Mouse (Mus musculus) embryonic fibroblast, embryonic 13.5 days (primary cell): Measurements from ENCODE around the gene Mier2.

ENCODE experiments used
- CTCF ChIP-seq: IDR thresholded peaks from 2 replicates; pipeline ENCODE4 v1.5.1; 2011; ENCODE audit warnings: mild to moderate bottlenecking, control low read depth, low read length, moderate library complexity, borderline replicate concordance; ENCODE audit not compliant: insufficient read depth
- POLR2A ChIP-seq: IDR thresholded peaks from 2 replicates; pipeline ENCODE4 v1.6.1; 2011; ENCODE audit warnings: low read depth, mild to moderate bottlenecking, control low read depth, low read length, moderate library complexity

GRCm38 (mm10) chr10:79526661-79527452, 28.1 kb downstream of the Mier2 start:
- TF ChIP-seq CTCF = no peak
- no peak for TF ChIP-seq POLR2A
